Mouse (Mus musculus) splenic B cell, adult 2 months (primary cell): Measurements from ENCODE around the gene Nt5dc2.
A peak's percentile ranks its signal among the peaks of the same experiment; 100 is the strongest.

Experiments used
- DNase-seq: peaks from one replicate; pipeline ENCODE4 v3.0.0-alpha.2; 2011; ENCODE audit warnings: low read depth, low spot score
- H3K27me3 ChIP-seq: 2 replicates; pipeline ENCODE4 v1.6.1; 2012; ENCODE audit warnings: mild to moderate bottlenecking, low read length, moderate library complexity, mixed read lengths; ENCODE audit not compliant: control insufficient read depth, poor library complexity, insufficient read depth, severe bottlenecking
- H3K36me3 ChIP-seq: 2 replicates; pipeline ENCODE4 v1.6.1; 2012; ENCODE audit warnings: mild to moderate bottlenecking, low read length, moderate library complexity, mixed read lengths; ENCODE audit not compliant: control insufficient read depth, poor library complexity, insufficient read depth, severe bottlenecking

The Nt5dc2 gene

DNA sequence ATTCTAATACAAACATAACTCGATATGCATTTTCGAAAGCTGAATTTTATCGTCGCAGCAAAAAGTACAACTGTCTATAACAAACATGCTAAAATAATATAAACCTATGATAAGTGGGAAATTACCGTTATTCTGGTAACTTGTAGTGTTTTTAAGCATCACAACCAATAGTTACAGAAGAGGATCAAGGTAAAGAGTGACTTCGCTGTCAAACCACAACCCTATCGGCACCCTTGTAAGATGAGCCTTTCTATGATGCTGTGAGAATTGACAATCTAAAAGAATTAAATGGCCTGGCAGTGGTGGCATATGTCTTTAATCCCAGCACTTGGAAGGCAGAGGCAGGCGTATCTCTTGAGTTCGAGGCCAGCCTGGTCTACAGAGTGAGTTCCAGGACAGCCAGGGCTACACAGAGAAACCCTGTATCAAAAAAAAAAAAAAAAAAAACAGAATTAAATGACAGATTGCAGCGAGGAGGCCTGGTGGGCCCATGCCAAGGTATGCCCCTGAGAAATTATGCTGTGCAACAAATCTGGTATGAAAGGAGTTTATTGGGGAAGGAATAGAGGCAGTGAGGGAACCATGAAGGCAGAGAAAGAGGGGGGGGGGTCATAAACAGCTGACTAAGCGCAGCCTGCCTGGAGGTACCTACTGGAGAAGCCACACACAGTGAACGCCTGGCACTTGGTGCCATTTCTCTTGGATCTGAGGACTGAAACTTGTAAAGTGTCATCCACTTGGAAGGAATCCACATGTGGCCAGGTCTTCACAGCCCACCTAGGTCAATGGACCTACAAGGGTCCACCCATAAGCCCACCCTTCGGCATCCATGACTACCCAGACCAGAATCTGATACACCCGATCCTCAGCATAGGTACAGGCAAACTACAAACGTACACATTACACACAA, 1.3 kb upstream of the Nt5dc2 start:
- Histone ChIP-seq H3K27me3 (no peaks in the 10 kb centered on the region), H3K36me3 (no peaks in the 10 kb centered on the region)
- no peak for DNase-seq

DNA sequence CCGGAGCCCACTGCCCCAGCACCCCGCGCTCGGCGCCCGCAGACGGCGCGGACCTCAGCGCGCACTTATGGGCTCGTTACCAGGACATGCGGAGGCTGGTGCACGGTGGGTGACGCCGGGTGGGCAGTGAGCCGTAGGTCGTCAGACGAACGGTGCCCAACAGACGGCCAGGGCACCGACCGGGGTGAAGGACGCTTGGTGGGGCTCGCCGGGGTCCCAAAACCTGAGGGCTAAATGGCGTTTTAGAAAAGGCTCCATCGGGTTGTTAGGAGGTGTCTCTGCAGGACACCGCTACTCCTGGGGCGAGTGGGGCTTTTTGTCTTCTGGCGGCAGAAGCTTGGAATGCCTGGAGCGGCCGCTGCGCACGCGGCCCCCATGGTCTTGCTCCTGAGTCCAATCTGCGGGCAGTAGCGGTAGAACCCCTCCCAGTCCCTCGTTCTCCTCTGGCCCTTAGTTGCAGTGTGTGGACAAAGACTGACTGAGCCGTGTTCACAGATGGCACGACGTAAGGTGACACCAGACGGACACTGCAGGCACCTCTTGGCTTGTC, 494 bp downstream of the Nt5dc2 start:
- H3K27me3 ChIP-seq: no peaks in the 10 kb centered on the region
- no peaks in the 10 kb centered on the region for H3K36me3 ChIP-seq
- DNase-seq: peak; percentile 18

DNA sequence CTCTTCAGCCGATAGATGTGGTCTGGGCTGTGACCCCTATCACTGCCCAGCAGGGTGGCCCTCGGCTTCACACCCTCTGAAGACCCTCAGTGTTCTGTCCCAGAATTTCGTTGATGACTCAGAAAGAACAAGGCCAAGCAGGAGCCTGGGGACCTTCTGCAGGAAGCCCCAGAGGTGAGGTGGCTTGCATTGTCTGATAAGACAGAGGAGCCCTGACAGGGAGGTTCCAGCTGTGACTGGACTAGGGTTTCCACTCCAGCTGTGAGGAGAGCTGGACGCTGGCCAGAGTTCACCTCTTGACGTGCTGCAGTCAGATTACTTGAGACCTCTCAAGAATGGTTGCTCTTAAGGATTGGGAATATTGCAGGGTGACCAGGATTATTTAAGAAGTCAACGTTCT, 1.2 kb downstream of the Nt5dc2 start:
- no peak for DNase-seq
- Histone ChIP-seq H3K27me3 (no peaks in the 10 kb centered on the region), H3K36me3 (no peaks in the 10 kb centered on the region)

DNA sequence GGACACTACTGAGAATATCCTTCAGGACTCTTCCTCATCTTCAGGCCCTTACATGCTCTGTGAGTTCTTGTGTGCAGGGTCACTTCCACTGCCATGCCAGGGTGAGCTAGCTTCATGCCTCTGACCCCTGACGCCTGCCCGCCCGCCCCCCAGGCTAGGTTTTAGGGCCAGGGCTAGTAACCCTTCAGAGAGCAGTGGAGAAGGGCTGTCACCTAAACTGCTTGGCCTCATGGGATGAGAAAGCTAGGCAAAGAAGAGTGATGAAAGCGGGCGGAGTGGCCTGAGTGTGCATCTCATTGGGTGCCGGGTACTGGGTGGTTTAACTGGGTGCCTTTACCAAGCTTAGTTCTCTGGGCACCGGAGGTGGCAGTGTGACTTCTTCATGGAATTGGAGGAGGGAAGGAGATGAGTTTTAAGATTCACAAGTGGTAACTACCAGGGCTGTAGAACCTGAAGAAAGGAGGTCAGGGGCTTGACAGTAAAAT, 1.7 kb downstream of the Nt5dc2 start:
- no peaks in the 10 kb centered on the region for H3K36me3 ChIP-seq
- no peak for DNase-seq
- H3K27me3 ChIP-seq: no peaks in the 10 kb centered on the region

DNA sequence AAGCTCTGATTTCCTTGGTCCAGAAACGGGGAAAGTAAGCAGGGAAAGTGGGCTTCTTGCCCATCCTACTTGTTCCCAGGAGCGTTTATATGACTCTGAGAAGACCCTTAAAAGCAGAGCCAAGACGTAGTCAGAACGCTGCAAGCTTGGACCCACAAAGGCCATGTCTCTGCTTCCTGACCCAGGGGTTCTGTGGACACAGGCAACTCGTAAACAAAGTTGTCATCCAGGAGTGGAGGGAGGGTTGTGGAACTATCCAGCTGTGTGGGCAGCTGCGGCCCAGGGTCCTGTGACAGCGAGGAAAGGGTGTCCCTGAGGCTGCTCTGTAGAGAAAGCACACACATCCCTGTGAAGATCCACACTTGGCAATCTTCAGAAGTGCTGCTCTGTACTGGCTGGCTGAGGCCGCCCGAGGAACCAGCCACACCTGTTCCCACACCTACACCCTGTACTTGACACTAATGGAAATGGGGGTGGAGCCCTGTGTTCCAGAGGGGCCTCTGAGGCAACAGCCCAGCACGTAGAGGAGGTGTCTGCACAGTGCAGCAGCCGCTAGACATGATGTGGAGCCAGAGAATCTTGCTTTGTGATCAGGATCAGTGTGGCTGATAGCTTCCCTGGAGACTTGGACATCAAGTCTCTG, 2.3 kb downstream of the Nt5dc2 start:
- no peaks in the 10 kb centered on the region for H3K36me3 ChIP-seq
- H3K27me3 ChIP-seq: no peaks in the 10 kb centered on the region
- no peak for DNase-seq

DNA sequence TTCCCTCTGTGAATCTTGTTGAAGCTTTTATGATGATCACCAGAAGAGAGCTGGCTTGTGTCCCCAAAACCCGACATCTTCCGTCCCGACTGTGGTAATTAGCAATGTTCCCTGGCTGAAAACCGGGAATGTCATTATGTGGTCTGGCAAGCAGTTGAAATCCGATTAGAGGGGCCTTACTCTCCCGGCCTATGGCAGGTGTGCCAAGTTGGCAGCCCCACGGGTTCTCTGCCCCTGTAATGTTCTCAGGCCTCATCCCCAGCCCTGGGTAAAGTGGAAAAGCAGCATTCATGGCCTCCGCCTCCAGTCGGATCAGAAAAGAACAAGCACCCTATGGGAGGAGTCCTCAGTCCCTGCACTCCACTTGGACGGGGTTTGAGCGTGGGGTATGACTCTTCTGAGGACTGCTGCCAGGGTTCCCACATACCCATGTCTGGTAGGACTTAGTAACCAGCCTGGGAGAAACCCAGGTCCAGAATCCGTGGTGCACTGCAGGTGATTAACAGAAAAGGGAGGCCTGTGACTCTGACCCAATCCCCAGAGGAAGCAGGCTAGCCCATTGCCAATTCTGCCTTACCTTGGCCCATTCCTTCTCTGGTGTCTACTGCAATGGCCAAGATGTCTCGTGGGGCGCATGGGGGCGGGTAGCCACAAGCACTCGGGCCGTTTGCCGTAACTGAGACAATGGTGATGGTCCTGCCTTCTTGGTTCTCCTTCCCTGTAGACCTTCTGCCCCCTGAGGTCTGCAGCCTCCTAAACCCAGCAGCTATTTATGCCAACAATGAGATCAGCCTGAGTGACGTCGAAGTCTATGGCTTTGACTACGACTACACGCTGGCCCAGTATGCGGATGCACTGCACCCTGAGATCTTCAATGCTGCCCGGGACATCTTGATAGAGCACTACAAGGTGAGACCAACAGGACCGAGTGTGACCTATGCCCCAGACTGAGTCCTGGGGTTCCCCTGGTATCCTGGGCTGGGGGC, 3.5 kb downstream of the Nt5dc2 start:
- DNase-seq: no peak
- no peaks in the 10 kb centered on the region for H3K36me3 ChIP-seq
- no peaks in the 10 kb centered on the region for H3K27me3 ChIP-seq

DNA sequence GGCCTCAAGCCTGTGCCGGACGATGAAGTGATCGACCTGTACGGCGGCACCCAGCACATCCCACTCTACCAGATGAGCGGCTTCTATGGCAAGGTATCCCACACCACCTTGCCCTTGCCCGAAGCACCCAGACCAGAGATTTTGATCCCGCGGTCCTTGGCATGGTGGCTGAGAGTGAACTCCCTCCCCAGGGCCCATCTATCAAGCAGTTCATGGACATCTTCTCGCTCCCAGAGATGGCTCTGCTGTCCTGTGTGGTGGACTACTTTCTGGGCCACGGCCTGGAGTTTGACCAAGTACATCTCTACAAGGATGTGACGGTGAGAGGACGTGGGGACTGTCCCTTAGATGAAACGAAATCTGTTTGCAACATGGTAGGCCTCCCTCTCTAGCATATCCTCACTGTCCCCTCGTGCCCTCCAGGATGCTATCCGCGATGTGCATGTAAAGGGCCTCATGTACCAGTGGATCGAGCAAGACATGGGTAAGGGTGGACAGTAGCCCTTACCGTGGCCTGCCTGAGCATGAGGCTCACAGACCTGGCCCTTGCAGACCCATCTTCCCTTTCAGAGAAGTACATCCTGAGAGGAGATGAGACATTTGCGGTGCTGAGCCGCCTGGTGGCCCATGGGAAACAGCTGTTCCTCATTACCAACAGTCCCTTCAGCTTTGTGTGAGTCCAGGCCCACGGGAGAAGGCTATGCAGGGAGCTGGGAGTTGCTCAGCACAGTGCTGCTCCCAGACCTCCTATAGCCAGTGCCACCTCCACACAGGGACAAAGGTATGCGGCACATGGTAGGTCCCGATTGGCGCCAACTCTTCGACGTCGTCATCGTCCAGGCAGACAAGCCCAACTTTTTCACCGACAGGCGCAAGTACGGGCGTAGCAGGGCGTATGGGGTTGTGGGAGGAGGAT, 4.9 kb downstream of the Nt5dc2 start:
- Histone ChIP-seq H3K36me3 (no peaks in the 10 kb centered on the region), H3K27me3 (no peaks in the 10 kb centered on the region)
- no peak for DNase-seq

DNA sequence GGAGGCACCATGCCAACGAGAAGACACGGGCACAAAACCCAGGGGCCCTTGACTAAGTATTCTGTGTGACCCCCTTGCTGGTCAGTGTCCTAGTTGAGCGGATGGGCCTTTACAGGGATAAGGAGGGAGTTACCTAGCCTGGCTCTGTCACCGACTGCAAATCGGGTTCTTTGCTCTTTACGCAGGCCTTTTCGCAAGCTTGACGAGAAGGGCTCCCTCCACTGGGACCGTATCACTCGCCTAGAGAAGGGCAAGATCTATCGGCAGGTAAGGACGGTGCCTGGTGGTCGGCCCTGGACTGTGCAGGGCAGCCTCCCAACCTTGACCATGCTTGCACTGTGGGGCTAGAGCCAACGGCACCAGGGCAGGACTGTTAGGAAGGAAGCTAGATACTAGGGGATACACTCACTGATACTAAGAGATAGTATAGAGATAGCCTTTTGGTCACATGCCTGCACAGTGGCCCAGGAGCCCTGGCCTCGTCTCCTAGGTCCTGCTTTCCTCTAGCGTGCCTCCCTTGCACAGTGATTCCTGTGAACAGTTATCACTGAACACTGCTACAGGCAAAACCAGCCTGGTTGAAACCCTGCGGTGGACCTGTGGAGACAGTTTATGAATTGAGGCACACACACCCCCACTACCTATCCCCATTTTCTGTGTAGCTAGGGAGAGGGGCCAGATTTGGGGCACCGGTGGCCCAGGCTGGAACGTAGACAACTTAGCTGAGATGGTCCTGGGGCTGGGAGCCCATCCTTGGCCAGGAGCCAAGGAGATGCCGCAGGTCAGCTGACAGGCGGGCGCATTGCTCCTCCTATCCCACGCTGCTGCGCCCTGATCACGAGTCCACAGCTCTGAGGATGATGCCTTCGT, 5.8 kb downstream of the Nt5dc2 start:
- no peaks in the 10 kb centered on the region for H3K36me3 ChIP-seq
- no peaks in the 10 kb centered on the region for H3K27me3 ChIP-seq
- no peak for DNase-seq

DNA sequence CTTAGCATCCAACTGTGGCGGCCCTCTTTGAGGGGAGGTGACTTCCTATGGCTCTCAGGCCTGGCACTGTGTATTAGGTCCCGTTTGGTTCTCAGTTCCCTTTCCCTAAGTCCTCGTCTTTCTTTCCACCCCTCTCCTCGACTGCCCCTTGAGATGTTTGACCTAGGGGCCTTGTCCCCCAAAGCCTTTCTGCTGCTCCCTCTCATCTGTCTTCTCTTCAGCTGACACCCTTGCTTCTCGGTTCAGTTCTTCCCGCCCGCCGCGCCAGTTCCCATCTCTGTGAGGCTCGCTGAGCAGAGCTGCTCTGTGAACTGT, 6.4 kb downstream of the Nt5dc2 start:
- Histone ChIP-seq H3K36me3 (no peaks in the 10 kb centered on the region), H3K27me3 (no peaks in the 10 kb centered on the region)
- DNase-seq: no peak

DNA sequence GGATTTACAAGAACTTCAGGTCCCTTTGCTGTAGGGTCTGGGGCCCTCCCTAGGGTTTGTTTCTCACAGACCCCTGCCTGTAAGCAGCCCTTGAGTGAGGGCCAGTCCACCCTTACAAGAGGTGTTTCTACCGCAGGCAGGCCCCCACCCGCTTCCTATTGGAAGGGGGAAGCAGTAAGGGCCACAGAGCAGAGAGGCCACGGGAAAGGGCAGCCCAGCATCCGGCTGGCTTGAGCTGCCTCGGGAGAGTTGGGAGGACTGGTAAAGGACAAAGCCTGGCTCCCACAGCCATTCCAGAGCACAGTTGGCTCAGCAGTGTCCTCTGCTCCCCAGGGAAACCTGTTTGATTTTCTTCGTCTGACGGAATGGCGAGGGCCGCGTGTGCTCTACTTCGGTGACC, 6.9 kb downstream of the Nt5dc2 start:
- Histone ChIP-seq H3K27me3 (no peaks in the 10 kb centered on the region), H3K36me3 (no peaks in the 10 kb centered on the region)
- no peak for DNase-seq

DNA sequence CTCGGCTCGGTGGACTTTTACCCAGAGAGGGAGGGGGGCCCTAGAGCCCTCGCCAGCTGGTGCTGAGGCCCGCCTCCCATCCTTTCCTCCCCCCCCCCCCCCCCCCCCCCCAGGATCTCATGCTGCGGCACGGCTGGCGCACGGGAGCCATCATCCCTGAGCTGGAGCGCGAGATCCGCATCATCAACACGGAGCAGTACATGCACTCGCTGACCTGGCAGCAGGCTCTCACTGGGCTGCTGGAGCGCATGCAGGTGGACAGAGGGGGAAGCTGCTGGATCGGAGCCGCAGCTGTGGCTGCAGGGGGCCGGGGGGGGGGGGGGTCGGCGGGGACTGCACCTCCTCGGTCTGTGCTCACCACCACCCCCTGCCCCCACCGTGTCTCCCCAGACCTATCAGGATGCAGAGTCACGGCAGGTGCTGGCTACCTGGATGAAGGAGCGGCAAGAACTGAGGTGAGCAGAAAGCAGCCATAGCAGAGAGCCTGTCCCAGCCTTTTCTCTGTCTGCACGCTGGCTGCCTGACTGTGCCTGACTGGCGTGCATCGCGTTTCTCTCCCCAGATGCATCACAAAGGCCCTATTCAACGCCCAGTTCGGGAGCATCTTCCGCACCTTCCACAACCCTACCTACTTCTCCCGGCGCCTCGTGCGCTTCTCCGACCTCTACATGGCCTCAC, 7.5 kb downstream of the Nt5dc2 start:
- H3K36me3 ChIP-seq: no peaks in the 10 kb centered on the region
- DNase-seq: no peak
- H3K27me3 ChIP-seq: no peaks in the 10 kb centered on the region

DNA sequence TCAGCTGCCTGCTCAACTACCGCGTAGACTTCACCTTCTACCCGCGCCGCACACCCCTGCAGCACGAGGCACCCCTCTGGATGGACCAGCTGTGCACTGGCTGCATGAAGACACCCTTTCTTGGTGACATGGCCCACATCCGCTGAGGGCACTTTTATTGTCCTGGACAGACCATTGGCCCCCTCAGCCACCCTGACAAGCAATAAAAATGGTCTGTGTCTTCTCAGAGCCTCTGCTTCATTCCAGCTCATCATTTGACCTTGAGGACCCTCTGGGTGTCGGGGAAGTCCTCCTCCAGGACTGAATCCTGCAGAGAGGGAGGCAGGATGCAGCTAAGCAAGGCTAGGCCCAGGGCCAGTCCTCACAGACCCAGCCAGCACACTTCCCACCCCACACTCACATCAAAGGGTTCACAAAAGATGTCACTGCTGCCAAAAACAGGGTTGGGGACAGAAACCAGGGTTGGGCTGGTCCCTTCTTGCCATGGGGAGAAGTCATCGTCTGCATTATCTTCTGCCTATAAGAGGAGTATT, 8.1 kb downstream of the Nt5dc2 start:
- Histone ChIP-seq H3K27me3 (no peaks in the 10 kb centered on the region), H3K36me3 (no peaks in the 10 kb centered on the region)
- DNase-seq: no peak
